Mouse (Mus musculus) erythroblast, adult 5-6 weeks (primary cell): ENCODE results near the gene Plac1. TPM values are rescaled to one million over a fixed set of nuclear protein-coding genes. Genes with fewer than 3 reads are reported as not detected.
"Not testable (repeated sequence)": the region's sequence is repeated elsewhere in the genome, so short reads cannot be mapped to it uniquely, and the experiment has no call there.

Experiments
- ATAC-seq: replicated peaks from 2 replicates; pipeline ENCODE4 v1.8.0; 2016; ENCODE audit warnings: moderate number of reproducible peaks, mild to moderate bottlenecking, moderate TSS enrichment, inconsistent platforms; ENCODE audit not compliant: poor library complexity, low FRiP score, severe bottlenecking
- total RNA-seq, 2 experiments: library from RNA; stranded (forward) in 1 of 2; stranded (reverse) in 1 of 2; fragments of 150-400 nt in 1 of 2; fragments of 200-764, 138-1000 nt in 1 of 2; gene quantifications; 2 replicates each; pipeline versions ENCODE4 v1.2.3 to v1.2.4; 2015 to 2017; ENCODE audit warnings: low replicate concordance in 2 of 2

The Plac1 gene
- total RNA-seq (2015; ENCODE audit: low replicate concordance) (not detected in 2 replicates), total RNA-seq (2017; ENCODE audit: low replicate concordance) (0.26 TPM in 1 of 2 replicates, not detected in the other)

GRCm38 (mm10) chrX:53240011-53240410 lies at the start of gene Plac1:
Plac1 (minus strand) TSS chrX:53240111.
- ATAC-seq = no peak

- no peak for ATAC-seq
Observed at GRCm38 (mm10) chrX:53287924-53288323, 48.0 kb upstream of the Plac1 start.

- ATAC-seq = no peak
Observed at GRCm38 (mm10) chrX:53273124-53273523, 33.2 kb upstream of the Plac1 start, which contains the start of gene Fam122c. Fam122c (plus strand) TSS chrX:53273424.

- not testable (repeated sequence) for ATAC-seq
Observed at GRCm38 (mm10) chrX:53271628-53272027, 31.7 kb upstream of the Plac1 start.

- ATAC-seq = peak; percentile 17
Observed at GRCm38 (mm10) chrX:53270063-53270432, 30.1 kb upstream of the Plac1 start.

- peak; percentile 98 for ATAC-seq
Observed at GRCm38 (mm10) chrX:53269289-53270062, 29.6 kb upstream of the Plac1 start, which contains the start of gene Fam122b. Fam122b (minus strand) TSS chrX:53269805.

- peak; percentile 79 for ATAC-seq
Observed at GRCm38 (mm10) chrX:53268856-53269255, 28.9 kb upstream of the Plac1 start.

- no peak for ATAC-seq
Observed at GRCm38 (mm10) chrX:53266186-53266585, 26.3 kb upstream of the Plac1 start.

- no peak for ATAC-seq
Observed at GRCm38 (mm10) chrX:53255195-53255594, 15.3 kb upstream of the Plac1 start.

- ATAC-seq = no peak
Observed at GRCm38 (mm10) chrX:53237971-53238370, 1.9 kb downstream of the Plac1 start.

- no peak for ATAC-seq
Observed at GRCm38 (mm10) chrX:53236404-53236803, 3.5 kb downstream of the Plac1 start.

GRCm38 (mm10) chrX:53233689-53234088 lies 6.2 kb downstream of the Plac1 start:
- no peak for ATAC-seq

GRCm38 (mm10) chrX:53231965-53232364 lies 7.9 kb downstream of the Plac1 start:
- ATAC-seq = no peak

- no peak for ATAC-seq
Observed at GRCm38 (mm10) chrX:53224353-53224944, 15.5 kb downstream of the Plac1 start.

- ATAC-seq = no peak
Observed at GRCm38 (mm10) chrX:53220855-53221254, 19.1 kb downstream of the Plac1 start.

- no peak for ATAC-seq
Observed at GRCm38 (mm10) chrX:53214557-53215229, 25.2 kb downstream of the Plac1 start.

GRCm38 (mm10) chrX:53213838-53214237 lies 26.1 kb downstream of the Plac1 start:
- ATAC-seq = no peak

GRCm38 (mm10) chrX:53212485-53212884 lies 27.4 kb downstream of the Plac1 start:
- no peak for ATAC-seq

- no peak for ATAC-seq
Observed at GRCm38 (mm10) chrX:53211756-53212483, 28.0 kb downstream of the Plac1 start.

GRCm38 (mm10) chrX:53209431-53209830 lies 30.5 kb downstream of the Plac1 start:
- ATAC-seq = no peak
